Mouse (Mus musculus) hindbrain, postnatal 0 days (tissue): ENCODE results near the gene Pimreg. TPM values are rescaled to one million over a fixed set of nuclear protein-coding genes. Genes with fewer than 3 reads are reported as not detected.
A peak's percentile ranks its signal among the peaks of the same experiment; 100 is the strongest.

Source experiments
- ATAC-seq: fragments of 200-750 bp; cut with Nextera tagmentation; 2 replicates; pipeline ENCODE4 v1.8.0; 2017; ENCODE audit warnings: mild to moderate bottlenecking, moderate TSS enrichment, moderate library complexity
- DNase-seq: peaks from one replicate; pipeline ENCODE4 v3.0.0-alpha.2; 2015; ENCODE audit warnings: low spot score
- H3K27ac ChIP-seq: fragments of 300-500 bp; sonication (generic); 2 replicates; pipeline ENCODE4 v1.5.1; 2014; ENCODE audit warnings: mild to moderate bottlenecking
- H3K27me3 ChIP-seq: fragments of 300-500 bp; sonication (generic); 2 replicates; pipeline ENCODE4 v1.6.1; 2014; ENCODE audit warnings: low read length, mixed read lengths; ENCODE audit not compliant: insufficient read depth
- H3K36me3 ChIP-seq: fragments of 300-500 bp; sonication (generic); 2 replicates; pipeline ENCODE4 v1.6.1; 2014; ENCODE audit warnings: low read length, mixed read lengths; ENCODE audit not compliant: insufficient read depth
- H3K4me1 ChIP-seq: fragments of 300-500 bp; sonication (generic); 2 replicates; pipeline ENCODE4 v1.6.1; 2014; ENCODE audit warnings: antibody characterized with exemption, low read length, mixed read lengths; ENCODE audit not compliant: insufficient read depth
- H3K4me2 ChIP-seq: fragments of 300-500 bp; sonication (generic); 2 replicates; pipeline ENCODE4 v1.6.1; 2014; ENCODE audit warnings: low read depth, mild to moderate bottlenecking, low read length, moderate library complexity, mixed read lengths
- H3K4me3 ChIP-seq: fragments of 300-500 bp; sonication (generic); 2 replicates; pipeline ENCODE4 v1.5.1; 2014; ENCODE audit warnings: low read length
- H3K9ac ChIP-seq: fragments of 300-500 bp; sonication (generic); replicated peaks from 2 replicates; pipeline ENCODE4 v1.6.1; 2014; ENCODE audit warnings: mild to moderate bottlenecking, low read length, moderate library complexity, mixed read lengths
- H3K9me3 ChIP-seq: fragments of 300-500 bp; sonication (generic); 2 replicates; pipeline ENCODE4 v1.6.1; 2016; ENCODE audit warnings: low read length, mixed read lengths
- CTCF ChIP-seq: IDR thresholded peaks from 2 replicates; pipeline ENCODE4 v1.5.1; 2016; ENCODE audit warnings: antibody characterized with exemption, control low read depth, low read depth
- WGBS: fragments of 180-500 bp; shearing (Covaris S2); extraction: QIAGEN DNeasy Blood & Tissue Kit; methylation state at CpG from one replicate; pipeline ENCODE4 v1.1.7; 2014; 5-methylcytosine and 5-hydroxymethylcytosine counted together
- polyA plus RNA-seq: library from polyadenylated mRNA; unstranded; fragments of >200 nt; fragmentation: Nextera tagmentation; extraction: Ambion mirVana; gene quantifications from 2 replicates; pipeline ENCODE4 v1.2.1, GENCODE M21; 2015
- total RNA-seq: library from RNA; depleted of rRNA; stranded (reverse); fragments of >200 nt; gene quantifications from 2 replicates; pipeline ENCODE4 v1.2.3, GENCODE M21; 2014

Pimreg gene
- total and polyA plus RNA-seq, 2 experiments from 2014 or later, result 22.8 to 23.9 TPM

GRCm38 (mm10) chr11:72049171-72049759, 7.4 kb downstream of the Pimreg start:
- no peaks in the 10 kb centered on the region for H3K9me3 ChIP-seq
- WGBS, result 56% methylated on average over 8 of the region's 8 CpGs
- H3K4me1 ChIP-seq, result peaks cover 10% of the 10 kb centered on the region; the same call in 1 of the 2 replicates
- H3K27ac ChIP-seq, result no peak overlapping the region
- no peak for DNase-seq
- no peaks in the 10 kb centered on the region for H3K36me3 ChIP-seq
- ATAC-seq, result no peak
- H3K4me2 ChIP-seq, result no peak overlapping the region
- no peak overlapping the region for H3K9ac ChIP-seq
- TF ChIP-seq CTCF, result no peak
- no peaks in the 10 kb centered on the region for H3K27me3 ChIP-seq
- H3K4me3 ChIP-seq, result no peak overlapping the region

DNA sequence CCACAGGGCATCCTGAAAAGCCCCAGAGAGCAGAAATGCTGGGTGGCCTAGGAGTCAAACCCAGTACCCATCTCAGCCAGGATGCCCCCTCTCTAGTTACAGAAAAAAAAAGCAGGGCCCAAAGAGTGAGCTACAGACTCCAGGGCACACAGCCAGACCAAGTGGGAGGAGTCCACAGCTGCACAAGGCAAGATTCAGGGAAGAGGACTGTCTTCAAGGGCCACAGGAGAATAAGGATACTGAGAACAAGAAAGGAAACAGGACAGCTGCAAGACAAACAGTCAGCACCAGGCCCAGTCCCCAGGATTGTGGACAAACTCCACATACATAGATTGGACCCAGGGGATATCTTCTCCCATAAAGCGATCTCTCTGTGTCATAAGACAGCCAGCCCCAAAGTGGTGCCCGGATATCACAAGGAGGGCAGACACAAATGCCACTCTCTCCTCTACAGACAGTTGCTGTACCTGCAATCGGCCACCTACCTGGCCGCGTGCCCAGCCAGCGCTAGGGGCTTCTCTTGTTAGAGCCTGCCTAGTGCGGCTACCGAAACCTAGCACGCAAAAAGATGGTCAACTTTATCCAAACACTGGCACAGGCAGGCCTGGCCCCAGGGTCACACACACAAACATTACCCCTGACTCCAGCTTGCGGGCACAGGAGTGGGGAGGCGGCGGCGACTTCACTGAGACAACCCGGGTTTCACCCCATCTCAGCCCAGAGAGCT, 8.5 kb downstream of the Pimreg start:
- no peaks in the 10 kb centered on the region for H3K27me3 ChIP-seq
- H3K9me3 ChIP-seq, result no peaks in the 10 kb centered on the region
- ATAC-seq (peak; percentile 7; the same call in 1 of the 2 replicates), DNase-seq (peak; percentile 43)
- peak overlapping the region; percentile 56 for H3K9ac ChIP-seq
- no peaks in the 10 kb centered on the region for H3K36me3 ChIP-seq
- H3K4me2 ChIP-seq, result peak overlapping the region; percentile 79
- H3K4me3 ChIP-seq, result peak overlapping the region; percentile 51
- WGBS, result 19% methylated on average over 14 of the region's 14 CpGs
- H3K4me1 ChIP-seq, result peaks cover 9% of the 10 kb centered on the region; the same call in 1 of the 2 replicates
- no peak for TF ChIP-seq CTCF
- peak overlapping the region; percentile 70; the same call in 1 of the 2 replicates for H3K27ac ChIP-seq

GRCm38 (mm10) chr11:72050895-72051858, 9.3 kb downstream of the Pimreg start:
- 2% methylated on average over 45 of the region's 45 CpGs for WGBS

GRCm38 (mm10) chr11:72052221-72052620, 10.4 kb downstream of the Pimreg start:
- ATAC-seq (no peak), DNase-seq (no peak)
- H3K27ac ChIP-seq, result no peak overlapping the region
- H3K4me3 ChIP-seq, result no peak overlapping the region
- H3K36me3 ChIP-seq, result no peaks in the 10 kb centered on the region
- H3K9ac ChIP-seq, result no peak overlapping the region
- H3K4me2 ChIP-seq, result no peak overlapping the region
- no peaks in the 10 kb centered on the region for H3K9me3 ChIP-seq
- H3K4me1 ChIP-seq, result peaks cover 9% of the 10 kb centered on the region; the same call in 1 of the 2 replicates
- H3K27me3 ChIP-seq, result no peaks in the 10 kb centered on the region
- TF ChIP-seq CTCF, result no peak
- WGBS, result 64% methylated on average over 3 of the region's 3 CpGs

More at GRCm38 (mm10) chr11:72050895-72051858, 9.3 kb downstream of the Pimreg start:
- no peaks in the 10 kb centered on the region for H3K27me3 ChIP-seq
- peak; percentile 73 for TF ChIP-seq CTCF
- peak overlapping the region; percentile 56 for H3K9ac ChIP-seq
- H3K4me3 ChIP-seq, result peak overlapping the region; percentile 51
- peak overlapping the region; percentile 79 for H3K4me2 ChIP-seq
- no peaks in the 10 kb centered on the region for H3K9me3 ChIP-seq
- H3K4me1 ChIP-seq, result peaks cover 9% of the 10 kb centered on the region; the same call in 1 of the 2 replicates
- H3K27ac ChIP-seq, result peak overlapping the region; percentile 70; the same call in 1 of the 2 replicates
- DNase-seq (peak; percentile 86), ATAC-seq (peak; percentile 58)
- H3K36me3 ChIP-seq, result no peaks in the 10 kb centered on the region

GRCm38 (mm10) chr11:72052636-72053035, 10.8 kb downstream of the Pimreg start:
- Histone ChIP-seq H3K4me3 (no peak overlapping the region), H3K36me3 (no peaks in the 10 kb centered on the region), H3K9me3 (no peaks in the 10 kb centered on the region), H3K27ac (no peak overlapping the region), H3K4me2 (no peak overlapping the region), H3K27me3 (no peaks in the 10 kb centered on the region), H3K4me1 (peaks cover 9% of the 10 kb centered on the region; the same call in 1 of the 2 replicates), H3K9ac (no peak overlapping the region)
- peak; percentile 96 for TF ChIP-seq CTCF
- ATAC-seq, result peak; percentile 49
- 16% methylated on average over 5 of the region's 5 CpGs for WGBS
- peak; percentile 90 for DNase-seq

DNA sequence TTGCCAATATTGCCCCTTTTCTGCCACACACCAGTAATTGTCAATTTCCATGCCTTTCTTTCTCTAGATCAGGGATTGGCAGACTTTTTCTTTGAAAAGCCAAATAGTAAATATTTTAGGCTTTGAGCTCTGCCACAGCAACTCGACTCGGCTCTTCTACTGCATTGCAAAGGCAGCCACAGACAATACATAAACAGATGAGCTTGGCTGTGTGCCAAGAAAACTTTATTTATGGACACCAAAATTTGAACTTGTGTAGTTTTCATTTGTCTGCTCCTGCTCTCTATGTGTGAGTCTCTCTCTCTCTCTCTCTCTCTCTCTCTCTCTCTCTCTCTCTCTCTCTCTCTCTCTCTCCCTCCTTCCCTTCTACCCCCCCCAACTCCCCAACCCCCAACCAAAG, 13.3 kb downstream of the Pimreg start:
- Histone ChIP-seq H3K27ac (no peak overlapping the region), H3K36me3 (no peaks in the 10 kb centered on the region), H3K9me3 (no peaks in the 10 kb centered on the region), H3K9ac (no peak overlapping the region), H3K4me3 (no peak overlapping the region), H3K4me1 (peaks cover 5% of the 10 kb centered on the region; the same call in 1 of the 2 replicates), H3K27me3 (no peaks in the 10 kb centered on the region), H3K4me2 (no peak overlapping the region)
- WGBS, result 25% methylated on average over 2 of the region's 2 CpGs
- no peak for DNase-seq
- ATAC-seq, result no peak
- no peak for TF ChIP-seq CTCF
